Mouse (Mus musculus): ENCODE measurements around the gene Tram2. TPM values are rescaled to one million over a fixed set of nuclear protein-coding genes. Genes with fewer than 3 reads are reported as not detected.

Tram2 gene
- polyA plus RNA-seq, 1 experiment from 2014 or later: 10.6 TPM

DNA sequence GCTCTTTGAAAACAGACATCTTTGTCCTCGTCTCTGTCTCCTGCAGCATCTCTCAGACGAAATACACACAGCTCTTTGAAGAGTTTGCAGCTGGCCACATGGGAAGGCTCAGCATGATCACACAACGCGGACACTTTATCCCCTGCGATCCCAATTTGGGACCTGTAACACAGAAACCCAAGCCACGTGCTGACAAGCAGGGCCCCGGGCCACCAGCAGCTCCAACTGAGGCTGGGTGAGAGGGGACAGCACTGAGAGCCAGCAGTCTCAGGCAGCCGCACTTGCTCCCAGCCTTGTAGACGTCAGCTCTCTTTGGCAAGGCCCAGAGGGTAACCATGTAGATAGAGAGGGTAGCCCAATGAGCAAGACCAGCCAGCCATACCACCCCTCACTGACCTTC lies 26.0 kb downstream of the Tram2 start:
- Histone ChIP-seq H3K36me3 (ENCODE audit: control insufficient read depth, insufficient read depth, low read length) (no peaks in the 10 kb centered on the region), H3K27me3 (ENCODE audit: control insufficient read depth, insufficient read depth, low read length) (no peaks in the 10 kb centered on the region), H3K4me1 (ENCODE audit: control insufficient read depth, insufficient read depth, low read length) (peaks cover 7% of the 10 kb centered on the region; the same call in 1 of the 2 replicates), H3K27ac (ENCODE audit: low read length) (no peak overlapping the region), H3K4me2 (replicated peaks; ENCODE audit: low read depth, low read length) (no peak overlapping the region), H3K4me3 (ENCODE audit: low read depth, low read length) (no peak overlapping the region), H3K9ac (replicated peaks; ENCODE audit: low read depth, low read length) (no peak overlapping the region), H3K9me3 (ENCODE audit: control insufficient read depth, low read depth, low read length) (no peaks in the 10 kb centered on the region)
- no peak for ATAC-seq (ENCODE audit: insufficient number of reproducible peaks, insufficient read depth, low FRiP score, low read depth)
- WGBS: 59% methylated on average over 9 of the region's 9 CpGs

GRCm38 (mm10) chr1:21052608-21053007 lies 26.4 kb downstream of the Tram2 start:
- Histone ChIP-seq H3K9ac (replicated peaks; ENCODE audit: low read depth, low read length) (no peak overlapping the region), H3K4me2 (replicated peaks; ENCODE audit: low read depth, low read length) (no peak overlapping the region), H3K36me3 (ENCODE audit: control insufficient read depth, insufficient read depth, low read length) (no peaks in the 10 kb centered on the region), H3K9me3 (ENCODE audit: control insufficient read depth, low read depth, low read length) (no peaks in the 10 kb centered on the region), H3K27ac (ENCODE audit: low read length) (no peak overlapping the region), H3K4me1 (ENCODE audit: control insufficient read depth, insufficient read depth, low read length) (peaks cover 7% of the 10 kb centered on the region; the same call in 1 of the 2 replicates), H3K27me3 (ENCODE audit: control insufficient read depth, insufficient read depth, low read length) (no peaks in the 10 kb centered on the region), H3K4me3 (ENCODE audit: low read depth, low read length) (no peak overlapping the region)
- 35% methylated on average over 5 of the region's 5 CpGs for WGBS
- peak; percentile 25; the same call in 1 of the 2 replicates for ATAC-seq (ENCODE audit: insufficient number of reproducible peaks, insufficient read depth, low FRiP score, low read depth)

GRCm38 (mm10) chr1:21052132-21052545 lies 26.9 kb downstream of the Tram2 start:
- Histone ChIP-seq H3K36me3 (ENCODE audit: control insufficient read depth, insufficient read depth, low read length) (no peaks in the 10 kb centered on the region), H3K4me2 (replicated peaks; ENCODE audit: low read depth, low read length) (no peak overlapping the region), H3K27ac (ENCODE audit: low read length) (no peak overlapping the region), H3K4me1 (ENCODE audit: control insufficient read depth, insufficient read depth, low read length) (peaks cover 7% of the 10 kb centered on the region; the same call in 1 of the 2 replicates), H3K27me3 (ENCODE audit: control insufficient read depth, insufficient read depth, low read length) (no peaks in the 10 kb centered on the region), H3K9me3 (ENCODE audit: control insufficient read depth, low read depth, low read length) (no peaks in the 10 kb centered on the region), H3K4me3 (ENCODE audit: low read depth, low read length) (no peak overlapping the region), H3K9ac (replicated peaks; ENCODE audit: low read depth, low read length) (no peak overlapping the region)
- WGBS: 22% methylated on average over 5 of the region's 5 CpGs
- peak; percentile 47 for ATAC-seq (ENCODE audit: insufficient number of reproducible peaks, insufficient read depth, low FRiP score, low read depth)

GRCm38 (mm10) chr1:21049005-21049404 lies 30.0 kb downstream of the Tram2 start:
- no peak for ATAC-seq (ENCODE audit: insufficient number of reproducible peaks, insufficient read depth, low FRiP score, low read depth)
- H3K4me3 ChIP-seq (ENCODE audit: low read depth, low read length): no peak overlapping the region
- H3K9ac ChIP-seq (replicated peaks; ENCODE audit: low read depth, low read length): no peak overlapping the region
- no peak overlapping the region for H3K27ac ChIP-seq (ENCODE audit: low read length)
- H3K4me2 ChIP-seq (replicated peaks; ENCODE audit: low read depth, low read length): no peak overlapping the region
- no peaks in the 10 kb centered on the region for H3K27me3 ChIP-seq (ENCODE audit: control insufficient read depth, insufficient read depth, low read length)
- peaks cover 7% of the 10 kb centered on the region; the same call in 1 of the 2 replicates for H3K4me1 ChIP-seq (ENCODE audit: control insufficient read depth, insufficient read depth, low read length)
- 86% methylated on average over 5 of the region's 5 CpGs for WGBS
- H3K9me3 ChIP-seq (ENCODE audit: control insufficient read depth, low read depth, low read length): no peaks in the 10 kb centered on the region
- H3K36me3 ChIP-seq (ENCODE audit: control insufficient read depth, insufficient read depth, low read length): no peaks in the 10 kb centered on the region

DNA sequence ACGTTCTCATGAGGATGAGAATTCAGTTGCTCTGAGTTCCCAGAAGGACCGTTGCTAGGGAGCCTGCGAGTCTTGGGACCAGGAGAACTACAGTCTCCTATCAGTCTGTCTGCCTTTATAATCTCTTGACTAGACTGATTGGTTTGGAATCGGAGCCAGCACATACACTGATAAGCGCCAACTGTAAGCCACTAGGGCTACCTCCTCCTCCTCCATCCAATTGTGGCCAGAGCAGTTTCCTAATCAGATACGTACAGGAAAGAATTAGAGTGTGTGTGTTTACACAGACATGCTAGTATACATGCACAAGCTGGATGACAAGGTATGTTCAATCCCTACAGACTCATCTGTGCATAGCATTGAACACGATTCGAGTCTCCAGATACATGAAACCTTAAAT lies 30.6 kb downstream of the Tram2 start:
- no peak overlapping the region for H3K9ac ChIP-seq (replicated peaks; ENCODE audit: low read depth, low read length)
- no peak overlapping the region for H3K4me2 ChIP-seq (replicated peaks; ENCODE audit: low read depth, low read length)
- peaks cover 7% of the 10 kb centered on the region; the same call in 1 of the 2 replicates for H3K4me1 ChIP-seq (ENCODE audit: control insufficient read depth, insufficient read depth, low read length)
- no peak overlapping the region for H3K4me3 ChIP-seq (ENCODE audit: low read depth, low read length)
- H3K9me3 ChIP-seq (ENCODE audit: control insufficient read depth, low read depth, low read length): no peaks in the 10 kb centered on the region
- no peaks in the 10 kb centered on the region for H3K36me3 ChIP-seq (ENCODE audit: control insufficient read depth, insufficient read depth, low read length)
- 77% methylated on average over 8 of the region's 8 CpGs for WGBS
- H3K27ac ChIP-seq (ENCODE audit: low read length): no peak overlapping the region
- no peaks in the 10 kb centered on the region for H3K27me3 ChIP-seq (ENCODE audit: control insufficient read depth, insufficient read depth, low read length)
- ATAC-seq (ENCODE audit: insufficient number of reproducible peaks, insufficient read depth, low FRiP score, low read depth): no peak

GRCm38 (mm10) chr1:21042461-21042860 lies 36.6 kb downstream of the Tram2 start:
- Histone ChIP-seq H3K4me3 (ENCODE audit: low read depth, low read length) (no peak overlapping the region), H3K9me3 (ENCODE audit: control insufficient read depth, low read depth, low read length) (no peaks in the 10 kb centered on the region), H3K9ac (replicated peaks; ENCODE audit: low read depth, low read length) (no peak overlapping the region), H3K27me3 (ENCODE audit: control insufficient read depth, insufficient read depth, low read length) (no peaks in the 10 kb centered on the region), H3K27ac (ENCODE audit: low read length) (no peak overlapping the region), H3K4me2 (replicated peaks; ENCODE audit: low read depth, low read length) (no peak overlapping the region), H3K36me3 (ENCODE audit: control insufficient read depth, insufficient read depth, low read length) (no peaks in the 10 kb centered on the region), H3K4me1 (ENCODE audit: control insufficient read depth, insufficient read depth, low read length) (peaks cover 11% of the 10 kb centered on the region; the same call in 1 of the 2 replicates)
- 88% methylated on average over 7 of the region's 7 CpGs for WGBS
- no peak for ATAC-seq (ENCODE audit: insufficient number of reproducible peaks, insufficient read depth, low FRiP score, low read depth)

- ATAC-seq (ENCODE audit: insufficient number of reproducible peaks, insufficient read depth, low FRiP score, low read depth): no peak
These were observed 38.3 kb downstream of the Tram2 start for GRCm38 (mm10) chr1:21040610-21041326.

DNA sequence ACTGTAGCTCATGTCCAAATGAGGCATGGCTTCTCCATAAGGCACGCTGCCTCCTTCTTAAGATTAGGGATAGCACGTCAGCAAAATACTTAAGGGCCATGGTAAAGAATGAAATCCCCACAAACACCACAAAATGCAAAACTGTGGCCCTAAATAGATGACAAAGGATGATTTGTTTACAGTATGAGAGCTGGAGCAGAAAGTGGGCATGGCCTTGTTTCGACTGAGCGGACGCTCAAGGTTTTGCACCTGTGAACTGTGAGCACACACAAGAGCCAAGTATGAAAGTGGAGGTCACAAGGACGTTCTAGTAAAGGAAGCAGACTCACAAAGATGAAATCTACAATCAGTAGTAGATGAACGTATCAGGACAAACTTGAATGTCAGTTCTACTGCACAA lies 38.9 kb downstream of the Tram2 start:
- Histone ChIP-seq H3K27me3 (ENCODE audit: control insufficient read depth, insufficient read depth, low read length) (no peaks in the 10 kb centered on the region), H3K36me3 (ENCODE audit: control insufficient read depth, insufficient read depth, low read length) (no peaks in the 10 kb centered on the region; the same call in 1 of the 2 replicates), H3K27ac (ENCODE audit: low read length) (no peak overlapping the region), H3K9ac (replicated peaks; ENCODE audit: low read depth, low read length) (no peak overlapping the region), H3K4me1 (ENCODE audit: control insufficient read depth, insufficient read depth, low read length) (peaks cover 11% of the 10 kb centered on the region; the same call in 1 of the 2 replicates), H3K9me3 (ENCODE audit: control insufficient read depth, low read depth, low read length) (no peaks in the 10 kb centered on the region), H3K4me3 (ENCODE audit: low read depth, low read length) (no peak overlapping the region), H3K4me2 (replicated peaks; ENCODE audit: low read depth, low read length) (no peak overlapping the region)
- WGBS: 78% methylated on average over 7 of the region's 7 CpGs
- ATAC-seq (ENCODE audit: insufficient number of reproducible peaks, insufficient read depth, low FRiP score, low read depth): no peak

More at GRCm38 (mm10) chr1:21040610-21041326, 38.3 kb downstream of the Tram2 start:
- H3K27me3 ChIP-seq (ENCODE audit: control insufficient read depth, insufficient read depth, low read length): no peaks in the 10 kb centered on the region
- no peaks in the 10 kb centered on the region; the same call in 1 of the 2 replicates for H3K36me3 ChIP-seq (ENCODE audit: control insufficient read depth, insufficient read depth, low read length)
- H3K4me2 ChIP-seq (replicated peaks; ENCODE audit: low read depth, low read length): no peak overlapping the region
- H3K9me3 ChIP-seq (ENCODE audit: control insufficient read depth, low read depth, low read length): no peaks in the 10 kb centered on the region
- no peak overlapping the region for H3K27ac ChIP-seq (ENCODE audit: low read length)
- no peak overlapping the region for H3K9ac ChIP-seq (replicated peaks; ENCODE audit: low read depth, low read length)
- no peak overlapping the region for H3K4me3 ChIP-seq (ENCODE audit: low read depth, low read length)
- peaks cover 11% of the 10 kb centered on the region; the same call in 1 of the 2 replicates for H3K4me1 ChIP-seq (ENCODE audit: control insufficient read depth, insufficient read depth, low read length)
- WGBS: 27% methylated on average over 7 of the region's 7 CpGs

Measured in stomach, embryonic 14.5 days (tissue).